Mouse (Mus musculus) kidney, embryonic 15.5 days (tissue): ENCODE data around the gene S100b. TPM values are rescaled to one million over a fixed set of nuclear protein-coding genes. Genes with fewer than 3 reads are reported as not detected.

Experiments
- microRNA counts: library from miRNA; unstranded; fragments of <30 nt; microRNA quantifications from one replicate; lab custom pipeline; 2016
- microRNA-seq: library from miRNA; unstranded; fragments of <30 nt; microRNA quantifications from one replicate; pipeline ENCODE4, GENCODE M21; 2016
- polyA plus RNA-seq: library from polyadenylated mRNA; unstranded; fragments of >200 nt; fragmentation: Nextera tagmentation; extraction: Ambion mirVana; gene quantifications from 2 replicates; pipeline ENCODE4 v1.2.1, GENCODE M21; 2015

Gene S100b
- polyA plus RNA-seq, 1 experiment from 2014 or later = 0.84 TPM

MicroRNAs encoded within 50 kb of the gene (microRNA counts, 519-probe panel; counts per million panel counts)
- microRNA mmu-miR-678 (lab: Ali Mortazavi, UCI) = 1,655 counts per million, percentile 9 among the panel's probes with 10 or more counts

Small RNA genes within 50 kb of the gene (microRNA-seq; reads per million reads assigned to microRNA genes)
- not detected for gene Mir678

Other genes with a start within 250 kb of the S100b start
- 24.6 and 24.9 TPM in 2 replicates for gene Zfp280b, start 221.2 kb upstream of the S100b start, polyA plus RNA-seq
- gene Slc5a4b, start 142.9 kb upstream of the S100b start, polyA plus RNA-seq = 0.12 and 0.18 TPM in 2 replicates
- gene Slc5a4a, start 106.4 kb upstream of the S100b start, polyA plus RNA-seq = not detected in 2 replicates
- gene Prmt2, start 16.0 kb upstream of the S100b start, polyA plus RNA-seq = 54.5 and 58.9 TPM in 2 replicates
- 9.7 and 11.3 TPM in 2 replicates for gene Dip2a, start 91.4 kb downstream of the S100b start, polyA plus RNA-seq
- not detected in 2 replicates for gene AC141477.1, start 186.6 kb downstream of the S100b start, polyA plus RNA-seq
- gene Pcnt, start 188.9 kb downstream of the S100b start, polyA plus RNA-seq = 13.4 and 16.9 TPM in 2 replicates
- not detected in 2 replicates for gene 2610028H24Rik, start 195.2 kb downstream of the S100b start, polyA plus RNA-seq
- gene Mcm3ap, start 215.1 kb downstream of the S100b start, polyA plus RNA-seq = 50.9 and 52.1 TPM in 2 replicates
- gene Ybey, start 215.3 kb downstream of the S100b start, polyA plus RNA-seq = 7.5 and 7.8 TPM in 2 replicates